Mouse (Mus musculus) midbrain, embryonic 13.5 days (tissue): ENCODE results near the gene Fbxw7. TPM values are rescaled to one million over a fixed set of nuclear protein-coding genes. Genes with fewer than 3 reads are reported as not detected.
"Not testable (repeated sequence)": the region's sequence is repeated elsewhere in the genome, so short reads cannot be mapped to it uniquely, and the experiment has no call there.

Experiments
- ATAC-seq: fragments of 200-750 bp; cut with Nextera tagmentation; 2 replicates; pipeline ENCODE4 v1.8.0; 2017; ENCODE audit warnings: mild to moderate bottlenecking, moderate TSS enrichment, moderate library complexity
- H3K27ac ChIP-seq: fragments of 300-500 bp; sonication (generic); 2 replicates; pipeline ENCODE4 v1.5.1; 2015; ENCODE audit warnings: inconsistent platforms, mild to moderate bottlenecking, moderate library complexity
- H3K27me3 ChIP-seq: fragments of 300-500 bp; sonication (generic); 2 replicates; pipeline ENCODE4 v1.6.1; 2015; ENCODE audit warnings: mild to moderate bottlenecking, inconsistent platforms
- H3K36me3 ChIP-seq: fragments of 300-500 bp; sonication (generic); 2 replicates; pipeline ENCODE4 v1.6.1; 2015; ENCODE audit warnings: mild to moderate bottlenecking, inconsistent platforms
- H3K4me1 ChIP-seq: fragments of 300-500 bp; sonication (generic); replicated peaks from 2 replicates; pipeline ENCODE4 v1.6.1; 2015; ENCODE audit warnings: inconsistent platforms
- H3K4me2 ChIP-seq: fragments of 300-500 bp; sonication (generic); replicated peaks from 2 replicates; pipeline ENCODE4 v1.6.1; 2015; ENCODE audit warnings: moderate library complexity, mild to moderate bottlenecking, inconsistent platforms
- H3K4me3 ChIP-seq: fragments of 300-500 bp; sonication (generic); replicated peaks from 2 replicates; pipeline ENCODE4 v1.5.1; 2015; ENCODE audit warnings: mild to moderate bottlenecking, inconsistent platforms
- H3K9ac ChIP-seq: fragments of 300-500 bp; sonication (generic); replicated peaks from 2 replicates; pipeline ENCODE4 v1.6.1; 2015; ENCODE audit warnings: mild to moderate bottlenecking, inconsistent platforms
- H3K9me3 ChIP-seq: fragments of 300-500 bp; sonication (generic); 2 replicates; pipeline ENCODE4 v1.6.1; 2016; ENCODE audit warnings: mild to moderate bottlenecking, inconsistent platforms
- WGBS: fragments of 180-500 bp; shearing (Covaris S2); methylation state at CpG from one replicate; pipeline ENCODE4 v1.1.7; 2015; 5-methylcytosine and 5-hydroxymethylcytosine counted together
- polyA plus RNA-seq: library from polyadenylated mRNA; unstranded; fragments of >200 nt; fragmentation: Nextera tagmentation; extraction: Ambion mirVana; gene quantifications from 2 replicates; pipeline ENCODE4 v1.2.1, GENCODE M21; 2015

The Fbxw7 gene
- polyA plus RNA-seq, 1 experiment from 2014 or later: 21.4 TPM

DNA sequence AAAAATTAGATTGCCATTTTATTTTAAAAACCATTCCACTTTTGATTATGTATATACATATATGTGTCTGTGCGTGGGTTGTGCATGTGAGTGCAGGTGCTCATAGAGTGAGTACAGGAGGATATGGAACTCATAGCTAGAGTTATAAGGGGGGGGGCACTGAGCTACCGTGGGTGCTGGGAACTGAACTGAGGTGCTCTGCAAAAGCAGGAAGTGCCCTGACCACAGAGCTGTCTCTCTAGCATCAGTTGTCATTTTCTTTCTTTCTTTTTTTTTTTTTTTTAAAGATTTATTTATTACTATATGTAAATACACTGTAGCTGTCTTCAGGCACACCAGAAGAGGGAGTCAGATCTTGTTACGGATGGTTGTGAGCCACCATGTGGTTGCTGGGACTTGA is 46.7 kb downstream of the Fbxw7 start:
- not testable (repeated sequence) for H3K27ac ChIP-seq, H3K4me1 ChIP-seq, H3K9me3 ChIP-seq, H3K36me3 ChIP-seq, H3K4me3 ChIP-seq, H3K27me3 ChIP-seq, H3K9ac ChIP-seq, H3K4me2 ChIP-seq, ATAC-seq
- WGBS: 97% methylated on average over 3 of the region's 3 CpGs

DNA sequence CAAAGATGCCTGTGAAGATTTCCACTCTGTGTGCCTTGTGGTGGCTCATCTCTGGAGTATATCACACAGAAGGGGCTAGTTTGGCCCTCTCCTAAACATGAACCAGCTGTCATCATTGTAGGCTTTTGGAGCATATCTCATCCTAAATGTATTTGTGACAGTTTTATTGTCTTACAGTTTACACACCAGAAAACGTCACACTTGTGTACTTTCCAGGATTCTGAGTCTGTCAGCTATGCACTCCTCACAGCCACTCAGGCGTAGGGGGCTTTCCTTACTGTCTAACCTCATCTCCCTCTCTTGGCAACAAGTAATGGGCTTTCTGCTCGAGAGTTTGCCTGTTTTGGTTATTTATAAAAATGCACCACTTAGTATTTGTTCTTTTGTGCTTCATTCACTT is 50.6 kb downstream of the Fbxw7 start:
- Histone ChIP-seq H3K9me3 (no peaks in the 10 kb centered on the region), H3K4me3 (no peak overlapping the region), H3K4me1 (peaks cover 3% of the 10 kb centered on the region; the same call in 1 of the 2 replicates), H3K9ac (no peak overlapping the region), H3K27me3 (no peaks in the 10 kb centered on the region), H3K27ac (no peak overlapping the region), H3K4me2 (no peak overlapping the region), H3K36me3 (no peaks in the 10 kb centered on the region)
- no peak for ATAC-seq
- WGBS: 74% methylated on average over 3 of the region's 3 CpGs

DNA sequence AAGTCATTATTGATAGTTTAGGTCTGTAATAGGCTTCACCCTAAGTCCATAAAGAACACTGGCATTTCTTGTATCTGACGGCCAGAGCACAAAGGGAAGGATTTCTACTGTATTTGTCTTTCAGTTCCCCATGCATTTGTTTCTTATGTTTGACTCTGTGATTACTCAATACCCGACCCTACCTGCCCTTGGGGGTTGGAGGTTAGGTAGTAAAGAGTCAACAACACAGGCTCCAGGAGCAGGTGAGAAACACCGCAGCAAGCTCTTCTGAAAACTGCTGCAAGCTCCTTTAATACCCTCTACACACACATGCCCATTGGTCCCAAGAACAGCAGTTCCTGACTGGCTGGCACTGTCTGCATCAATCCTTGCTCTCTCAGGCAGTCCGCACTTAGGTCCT is 51.8 kb downstream of the Fbxw7 start:
- Histone ChIP-seq H3K27ac (no peak overlapping the region), H3K4me3 (no peak overlapping the region), H3K36me3 (no peaks in the 10 kb centered on the region), H3K9me3 (no peaks in the 10 kb centered on the region), H3K4me1 (peaks cover 3% of the 10 kb centered on the region; the same call in 1 of the 2 replicates), H3K27me3 (no peaks in the 10 kb centered on the region), H3K9ac (no peak overlapping the region), H3K4me2 (no peak overlapping the region)
- no peak for ATAC-seq
- WGBS: 82% methylated on average over 4 of the region's 4 CpGs

DNA sequence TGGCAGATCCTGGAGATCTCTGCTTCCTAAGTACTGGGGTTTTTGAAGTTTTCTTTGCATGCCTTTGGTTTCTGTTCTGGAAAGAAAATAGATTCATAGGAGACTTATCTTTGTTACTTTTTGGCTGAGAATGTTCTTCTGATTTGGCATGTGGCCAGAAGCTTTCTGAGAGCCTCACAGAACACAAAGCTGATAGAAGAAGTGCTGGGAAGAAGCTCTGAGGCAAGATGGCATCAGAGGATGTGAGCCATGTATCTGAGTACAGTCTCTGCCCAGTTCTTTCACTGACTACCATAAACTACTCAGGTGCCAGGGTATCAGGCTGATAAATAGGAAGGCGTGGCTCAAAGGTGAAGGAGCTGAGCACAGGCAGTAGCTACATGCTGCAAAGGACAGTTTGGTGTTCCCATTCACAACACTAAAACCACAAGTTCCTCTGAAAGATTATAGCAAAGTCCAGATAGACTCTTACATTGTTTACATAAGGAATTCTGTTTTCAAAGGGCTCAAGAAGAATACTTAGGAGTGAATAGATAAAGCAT is 52.4 kb downstream of the Fbxw7 start:
- H3K27me3 ChIP-seq: no peaks in the 10 kb centered on the region
- ATAC-seq: no peak
- no peak overlapping the region for H3K27ac ChIP-seq
- no peaks in the 10 kb centered on the region for H3K36me3 ChIP-seq
- 97% methylated on average over 1 of the region's 1 CpGs for WGBS
- no peaks in the 10 kb centered on the region for H3K9me3 ChIP-seq
- H3K4me3 ChIP-seq: no peak overlapping the region
- H3K4me1 ChIP-seq: peaks cover 3% of the 10 kb centered on the region; the same call in 1 of the 2 replicates
- no peak overlapping the region for H3K4me2 ChIP-seq
- no peak overlapping the region for H3K9ac ChIP-seq

DNA sequence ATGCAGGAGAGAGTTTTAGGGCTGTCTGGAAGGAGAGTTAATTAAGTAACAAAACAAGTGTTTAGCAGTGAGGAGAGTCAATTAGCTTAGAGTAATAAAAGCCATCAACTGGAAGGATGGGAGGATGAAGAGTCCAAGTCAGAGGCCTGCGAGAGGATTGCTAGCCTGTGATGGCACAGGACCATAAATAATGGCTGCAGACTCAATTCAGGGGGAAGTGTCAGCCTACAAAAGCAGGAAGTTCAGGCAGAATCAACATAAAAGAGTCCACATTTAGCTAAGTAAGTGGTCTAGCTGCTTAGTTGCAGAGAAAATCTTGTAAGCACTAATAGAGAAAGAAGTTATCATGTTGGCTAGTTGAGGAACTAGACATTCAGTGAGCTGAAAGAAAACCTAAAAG is 52.9 kb downstream of the Fbxw7 start:
- Histone ChIP-seq H3K4me2 (no peak overlapping the region), H3K9ac (no peak overlapping the region), H3K36me3 (no peaks in the 10 kb centered on the region), H3K27me3 (no peaks in the 10 kb centered on the region), H3K4me3 (no peak overlapping the region), H3K27ac (no peak overlapping the region), H3K4me1 (peaks cover 3% of the 10 kb centered on the region; the same call in 1 of the 2 replicates), H3K9me3 (no peaks in the 10 kb centered on the region)
- no peak for ATAC-seq
- 44% methylated on average over 1 of the region's 1 CpGs for WGBS

DNA sequence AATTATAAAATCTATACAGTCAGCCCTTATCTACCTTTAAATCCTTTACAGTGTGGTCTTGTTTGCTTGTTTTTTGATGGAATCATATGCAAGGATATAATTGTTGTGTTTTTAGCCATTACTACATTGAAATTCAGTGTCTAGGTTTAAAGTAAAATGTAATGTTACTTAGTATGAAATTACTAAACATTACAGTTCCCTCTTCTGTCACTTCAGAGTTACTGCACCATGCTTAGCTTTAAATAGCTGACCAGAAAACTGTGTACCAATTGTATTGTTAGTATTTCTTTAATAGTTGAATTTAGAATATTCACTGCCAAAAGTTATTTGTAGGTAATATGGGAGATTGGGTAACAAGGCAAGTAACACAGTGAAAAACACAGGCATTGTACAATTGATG is 55.1 kb downstream of the Fbxw7 start:
- Histone ChIP-seq H3K4me1 (peaks cover 3% of the 10 kb centered on the region; the same call in 1 of the 2 replicates), H3K27me3 (no peaks in the 10 kb centered on the region), H3K27ac (no peak overlapping the region), H3K4me2 (no peak overlapping the region), H3K4me3 (no peak overlapping the region), H3K9ac (no peak overlapping the region), H3K9me3 (no peaks in the 10 kb centered on the region), H3K36me3 (no peaks in the 10 kb centered on the region)
- ATAC-seq: no peak

DNA sequence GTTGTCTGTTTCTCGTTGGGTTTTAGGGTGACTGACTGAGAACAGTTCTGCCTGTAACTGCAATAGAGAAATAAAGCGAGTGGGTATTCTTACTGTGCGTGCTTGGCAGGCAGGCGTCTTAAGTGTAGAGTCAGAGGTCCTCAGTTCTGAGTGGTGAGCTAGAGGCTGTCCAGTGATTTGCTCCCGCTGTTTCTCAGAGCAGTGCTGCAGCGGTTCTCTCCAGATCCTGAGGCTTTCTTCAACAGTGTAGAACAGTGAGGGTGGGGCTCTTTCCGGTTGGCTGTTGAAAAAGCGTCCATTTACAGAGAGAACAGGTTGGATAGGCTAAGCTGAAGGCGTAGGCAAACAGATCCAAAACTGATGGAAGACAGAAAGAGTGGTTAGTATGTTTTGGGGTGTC is 60.2 kb downstream of the Fbxw7 start:
- Histone ChIP-seq H3K4me3 (no peak overlapping the region), H3K36me3 (no peaks in the 10 kb centered on the region), H3K27ac (no peak overlapping the region), H3K4me2 (no peak overlapping the region), H3K27me3 (no peaks in the 10 kb centered on the region), H3K9me3 (no peaks in the 10 kb centered on the region), H3K9ac (no peak overlapping the region), H3K4me1 (no peaks in the 10 kb centered on the region)
- 85% methylated on average over 9 of the region's 9 CpGs for WGBS
- no peak for ATAC-seq

DNA sequence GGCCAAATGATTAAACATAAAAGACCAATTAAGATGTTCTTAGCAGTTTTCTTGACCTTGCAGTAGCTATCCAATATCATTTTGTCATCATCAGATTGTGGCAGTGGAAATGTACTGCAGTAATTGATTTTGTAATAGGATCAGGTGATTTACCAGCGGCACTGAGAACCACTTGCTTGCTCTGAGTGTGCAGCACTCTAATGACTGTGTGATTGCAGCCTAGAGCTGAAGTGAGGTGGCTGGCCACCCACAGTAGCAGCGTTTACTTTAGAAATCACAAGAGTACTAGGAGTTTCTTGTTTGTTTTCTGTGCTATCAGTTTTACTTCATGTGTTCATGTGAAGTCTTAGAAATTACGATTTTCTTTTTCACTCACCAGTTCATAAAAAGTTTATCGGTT is 61.1 kb downstream of the Fbxw7 start:
- Histone ChIP-seq H3K36me3 (no peaks in the 10 kb centered on the region), H3K9ac (no peak overlapping the region), H3K4me2 (no peak overlapping the region), H3K9me3 (no peaks in the 10 kb centered on the region), H3K27me3 (no peaks in the 10 kb centered on the region), H3K27ac (no peak overlapping the region), H3K4me3 (no peak overlapping the region), H3K4me1 (no peaks in the 10 kb centered on the region)
- 84% methylated on average over 4 of the region's 4 CpGs for WGBS
- no peak for ATAC-seq

DNA sequence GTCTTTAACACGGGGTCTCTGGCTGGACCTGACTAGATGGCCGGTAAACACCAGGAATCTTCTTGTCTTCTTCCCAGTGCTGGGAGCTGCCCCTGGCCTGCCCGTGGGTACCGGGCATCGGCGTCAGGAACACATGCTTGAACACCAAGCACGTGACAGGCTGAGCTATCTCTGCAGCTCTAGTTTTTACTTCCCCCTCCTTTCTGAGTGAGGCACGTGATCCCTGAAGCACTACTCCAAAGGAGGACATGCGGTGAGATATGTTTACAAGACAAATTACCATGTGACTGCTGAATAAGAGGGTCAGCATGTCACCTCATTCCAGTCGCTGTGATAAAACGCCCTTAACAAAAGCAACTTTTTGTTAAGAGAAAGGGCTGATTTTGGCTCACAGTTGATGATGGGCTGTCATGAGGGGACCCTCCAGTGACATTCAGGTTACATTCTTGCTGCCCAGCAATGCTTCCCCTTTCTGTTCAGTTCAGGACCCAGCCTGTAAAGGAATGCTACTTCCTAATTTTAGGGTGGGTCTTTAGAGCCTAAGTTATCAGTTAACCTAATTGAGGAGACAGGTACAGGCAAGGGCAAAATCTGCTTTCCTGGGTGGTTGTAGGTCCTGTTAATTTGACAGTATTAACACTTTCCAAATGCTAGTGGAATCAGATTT is 68.9 kb downstream of the Fbxw7 start:
- no peak for ATAC-seq
- Histone ChIP-seq H3K9ac (no peak overlapping the region), H3K27me3 (no peaks in the 10 kb centered on the region), H3K27ac (no peak overlapping the region), H3K4me3 (no peak overlapping the region), H3K36me3 (no peaks in the 10 kb centered on the region), H3K4me1 (no peaks in the 10 kb centered on the region), H3K9me3 (no peaks in the 10 kb centered on the region), H3K4me2 (no peak overlapping the region)
- 62% methylated on average over 11 of the region's 11 CpGs for WGBS

DNA sequence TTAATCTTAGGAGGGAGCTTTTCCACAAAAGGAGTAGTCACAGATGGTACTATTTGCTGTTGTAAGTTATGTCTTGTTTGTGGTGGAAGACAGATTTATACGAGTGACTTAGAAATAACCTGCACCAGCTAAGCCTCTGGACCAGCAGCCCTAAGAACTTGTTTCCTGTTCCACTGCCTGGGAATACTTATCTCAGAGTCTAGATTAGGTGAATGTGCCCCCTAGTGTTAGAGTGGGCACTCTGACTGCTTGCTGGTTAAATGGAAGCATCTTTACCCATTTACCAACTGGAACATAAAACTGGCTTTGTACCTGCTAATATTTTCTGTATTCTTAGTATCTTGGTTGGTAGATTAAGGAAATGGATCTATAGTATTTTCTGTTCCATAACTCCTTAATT is 74.6 kb downstream of the Fbxw7 start:
- no peaks in the 10 kb centered on the region for H3K4me1 ChIP-seq
- H3K4me2 ChIP-seq: no peak overlapping the region
- H3K9ac ChIP-seq: no peak overlapping the region
- H3K9me3 ChIP-seq: no peaks in the 10 kb centered on the region
- no peak for ATAC-seq
- no peaks in the 10 kb centered on the region for H3K36me3 ChIP-seq
- no peaks in the 10 kb centered on the region for H3K27me3 ChIP-seq
- no peak overlapping the region for H3K27ac ChIP-seq
- WGBS: 78% methylated on average over 1 of the region's 1 CpGs
- no peak overlapping the region for H3K4me3 ChIP-seq

DNA sequence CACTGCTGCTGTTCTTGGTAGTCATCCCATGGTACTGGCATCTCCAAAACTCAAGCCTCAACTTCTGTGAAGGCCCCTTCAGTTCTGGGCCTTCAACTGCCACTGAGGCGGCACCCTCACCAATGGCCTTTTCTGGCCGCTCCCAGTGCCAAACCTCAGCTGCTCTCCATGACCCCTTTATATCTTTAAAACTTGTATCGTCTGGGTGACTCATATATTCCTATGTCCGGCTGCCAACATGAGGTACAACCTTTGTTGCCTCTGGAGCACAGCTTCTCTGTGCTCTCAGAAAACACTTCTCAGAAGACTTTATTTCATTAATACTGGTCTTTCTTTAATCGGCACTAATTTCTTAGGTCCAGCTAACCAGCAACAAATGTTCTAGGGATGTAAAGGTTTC is 75.9 kb downstream of the Fbxw7 start:
- Histone ChIP-seq H3K27me3 (no peaks in the 10 kb centered on the region), H3K4me1 (no peaks in the 10 kb centered on the region), H3K27ac (no peak overlapping the region), H3K36me3 (no peaks in the 10 kb centered on the region), H3K9me3 (no peaks in the 10 kb centered on the region), H3K4me2 (no peak overlapping the region), H3K9ac (no peak overlapping the region), H3K4me3 (no peak overlapping the region)
- WGBS: 99% methylated on average over 5 of the region's 5 CpGs
- no peak for ATAC-seq

DNA sequence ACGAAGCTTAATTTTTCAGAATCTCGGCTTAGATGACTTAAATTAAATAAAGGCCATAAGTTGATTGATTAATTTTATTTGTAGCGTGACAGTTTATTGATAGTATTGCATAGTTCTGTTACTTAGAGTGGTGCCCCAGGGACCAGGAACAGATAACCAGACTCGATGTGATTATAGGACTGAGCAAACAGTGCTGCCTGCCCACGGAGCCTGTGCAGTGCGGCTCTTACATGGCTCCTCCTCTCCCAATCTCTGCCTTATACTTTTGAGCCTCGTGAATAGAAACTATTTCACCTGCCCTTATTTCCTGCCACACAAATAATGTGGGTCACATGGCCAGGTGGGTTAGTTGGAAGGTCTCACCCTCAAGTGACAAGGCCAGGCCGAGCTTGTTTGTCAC is 82.9 kb downstream of the Fbxw7 start:
- Histone ChIP-seq H3K27ac (no peak overlapping the region), H3K4me3 (no peak overlapping the region), H3K9me3 (no peaks in the 10 kb centered on the region), H3K36me3 (no peaks in the 10 kb centered on the region), H3K27me3 (no peaks in the 10 kb centered on the region), H3K4me2 (no peak overlapping the region), H3K4me1 (no peaks in the 10 kb centered on the region), H3K9ac (no peak overlapping the region)
- WGBS: 93% methylated on average over 8 of the region's 8 CpGs
- no peak for ATAC-seq

DNA sequence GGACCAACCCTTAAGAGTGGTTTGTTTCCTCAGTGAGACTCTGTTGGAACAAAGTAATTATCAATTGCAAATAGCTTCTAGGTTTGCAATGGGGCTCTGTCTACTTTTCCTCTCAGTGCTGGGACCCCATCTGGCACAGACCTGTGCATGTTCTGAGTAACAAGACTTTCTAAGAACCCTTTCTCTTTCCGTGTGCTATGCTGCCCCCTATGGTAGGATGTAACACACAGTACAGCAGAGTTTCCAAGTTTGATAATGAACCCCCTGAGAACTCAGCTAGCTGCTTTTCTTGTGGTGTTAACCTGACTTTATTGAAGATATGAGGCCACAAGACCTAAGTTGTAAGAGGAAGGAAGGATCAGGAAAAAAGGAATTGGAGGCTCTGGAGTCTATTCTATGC is 91.5 kb downstream of the Fbxw7 start:
- ATAC-seq: no peak
- Histone ChIP-seq H3K9ac (no peak overlapping the region), H3K27me3 (no peaks in the 10 kb centered on the region)

More for the DNA sequence above, 91.5 kb downstream of the Fbxw7 start:
- H3K4me1 ChIP-seq: 0 out of 2 replicates have a peak, but pooled peaks cover 3% of the 10 kb centered on the region
- no peaks in the 10 kb centered on the region for H3K9me3 ChIP-seq
- no peak overlapping the region for H3K4me2 ChIP-seq
- WGBS: 18% methylated on average over 1 of the region's 1 CpGs
- peaks cover 5% of the 10 kb centered on the region; the same call in 1 of the 2 replicates for H3K36me3 ChIP-seq
- H3K4me3 ChIP-seq: no peak overlapping the region
- H3K27ac ChIP-seq: no peak overlapping the region
